Mouse (Mus musculus): Measurements from ENCODE around the gene Wdr93. TPM values are rescaled to one million over a fixed set of nuclear protein-coding genes. Genes with fewer than 3 reads are reported as not detected.
A peak's percentile ranks its signal among the peaks of the same experiment; 100 is the strongest.

The Wdr93 gene
- 3.9 and 6.7 TPM in 2 replicates for polyA plus RNA-seq (2012; rRNA removed)

GRCm38 (mm10) chr7:79742659-79743536, at the start of gene Wdr93, which contains the start of gene Pex11a:
Gene Wdr93 (plus strand): TSS chr7:79743163.
Gene Pex11a (minus strand): TSS chr7:79743131.
- DNase-seq (ENCODE audit: low read depth): no peak

GRCm38 (mm10) chr7:79696495-79696894, 46.5 kb upstream of the Wdr93 start:
- no peak for DNase-seq (ENCODE audit: low read depth)

GRCm38 (mm10) chr7:79702755-79703154, 40.2 kb upstream of the Wdr93 start:
- no peak for DNase-seq (ENCODE audit: low read depth)

- DNase-seq (ENCODE audit: low read depth): no peak
These were observed 37.8 kb upstream of the Wdr93 start for GRCm38 (mm10) chr7:79705210-79705609.

GRCm38 (mm10) chr7:79710130-79710607, 32.8 kb upstream of the Wdr93 start:
- no peak for DNase-seq (ENCODE audit: low read depth)

GRCm38 (mm10) chr7:79710831-79711230, 32.1 kb upstream of the Wdr93 start:
- DNase-seq (ENCODE audit: low read depth): no peak

- no peak for DNase-seq (ENCODE audit: low read depth)
These were observed 27.6 kb upstream of the Wdr93 start, which contains the start of gene Kif7 for GRCm38 (mm10) chr7:79715187-79715981. Gene Kif7 (minus strand): TSS chr7:79715720.

- no peak for DNase-seq (ENCODE audit: low read depth)
These were observed 21.5 kb upstream of the Wdr93 start for GRCm38 (mm10) chr7:79721386-79721977.

GRCm38 (mm10) chr7:79727091-79727490, 15.9 kb upstream of the Wdr93 start:
- DNase-seq (ENCODE audit: low read depth): no peak

GRCm38 (mm10) chr7:79728219-79728618, 14.7 kb upstream of the Wdr93 start:
- DNase-seq (ENCODE audit: low read depth): no peak

- DNase-seq (ENCODE audit: low read depth): no peak
These were observed 13.8 kb upstream of the Wdr93 start for GRCm38 (mm10) chr7:79729169-79729568.

GRCm38 (mm10) chr7:79729743-79730370, 13.1 kb upstream of the Wdr93 start:
- no peak for DNase-seq (ENCODE audit: low read depth)

GRCm38 (mm10) chr7:79731438-79731837, 11.5 kb upstream of the Wdr93 start:
- no peak for DNase-seq (ENCODE audit: low read depth)

GRCm38 (mm10) chr7:79732622-79733021, 10.3 kb upstream of the Wdr93 start, which contains the start of gene Plin1:
Gene Plin1 (minus strand): TSS chr7:79732903.
- no peak for DNase-seq (ENCODE audit: low read depth)

- DNase-seq (ENCODE audit: low read depth): peak; percentile 89
These were observed 8.4 kb upstream of the Wdr93 start for GRCm38 (mm10) chr7:79734563-79734962.

GRCm38 (mm10) chr7:79736511-79736910, 6.5 kb upstream of the Wdr93 start:
- no peak for DNase-seq (ENCODE audit: low read depth)

- DNase-seq (ENCODE audit: low read depth): peak; percentile 74
These were observed 4.0 kb upstream of the Wdr93 start for GRCm38 (mm10) chr7:79738913-79739312.

GRCm38 (mm10) chr7:79740279-79740678, 2.7 kb upstream of the Wdr93 start:
- DNase-seq (ENCODE audit: low read depth): no peak

- DNase-seq (ENCODE audit: low read depth): no peak
These were observed 695 bp upstream of the Wdr93 start for GRCm38 (mm10) chr7:79742277-79742658.

- no peak for DNase-seq (ENCODE audit: low read depth)
These were observed 1.1 kb downstream of the Wdr93 start for GRCm38 (mm10) chr7:79744051-79744450.

GRCm38 (mm10) chr7:79744585-79744984, 1.6 kb downstream of the Wdr93 start:
- no peak for DNase-seq (ENCODE audit: low read depth)
